Mouse (Mus musculus) adrenal gland, postnatal 10 days (tissue): ENCODE measurements around the gene Pde3b. TPM values are rescaled to one million over a fixed set of nuclear protein-coding genes. Genes with fewer than 3 reads are reported as not detected.
A peak's percentile ranks its signal among the peaks of the same experiment; 100 is the strongest.
"Not testable (repeated sequence)": the region's sequence is repeated elsewhere in the genome, so short reads cannot be mapped to it uniquely, and the experiment has no call there.

Experiments
- DNase-seq: peaks from one replicate; pipeline ENCODE4 v3.0.0; 2021; ENCODE audit warnings: mixed read lengths
- total RNA-seq, 2 experiments: library from RNA; stranded (reverse); gene quantifications; 2 replicates each; pipeline ENCODE4 v1.2.3; 2021

Gene Pde3b
- total RNA-seq, 2 experiments from 2014 or later, result 41.6 to 55.3 TPM

DNA sequence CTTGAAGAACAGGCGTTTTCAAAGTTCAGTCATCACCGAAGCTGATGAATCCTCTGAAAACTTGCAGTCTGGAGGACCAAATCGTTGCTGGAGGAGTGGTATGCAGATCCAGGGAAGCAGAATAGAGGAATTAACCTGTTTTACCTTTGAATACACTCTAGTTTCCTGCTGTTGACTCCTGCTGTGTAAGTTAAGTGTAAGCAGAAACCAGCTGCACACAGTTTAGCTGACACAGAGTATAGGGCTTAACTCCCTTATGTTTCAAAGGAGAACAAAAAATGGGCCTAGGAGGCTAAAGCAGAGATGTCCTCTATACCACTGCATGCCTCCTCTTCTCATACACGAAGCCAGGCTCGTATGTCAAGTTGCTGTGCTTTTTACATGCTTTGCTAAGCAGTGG is 63.8 kb downstream of the Pde3b start:
- no peak for DNase-seq

DNA sequence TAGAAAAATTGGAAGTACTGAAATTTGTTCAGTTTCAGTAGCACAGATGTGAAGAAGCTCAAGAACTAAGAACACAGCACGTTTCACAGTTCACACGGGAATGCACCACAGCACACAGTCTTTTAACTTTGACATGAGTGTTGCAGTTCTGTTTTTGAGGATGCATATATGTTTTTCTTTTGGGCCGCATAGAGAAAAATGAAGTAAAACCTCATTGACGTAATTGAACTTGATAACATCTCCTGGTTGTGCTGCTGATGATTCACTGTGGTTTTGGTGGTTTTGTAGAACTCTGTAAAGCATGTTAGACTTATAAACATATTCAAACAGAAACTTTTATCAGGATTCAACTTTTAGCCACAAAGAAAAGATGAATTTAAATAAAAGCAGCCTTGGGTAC is 64.7 kb downstream of the Pde3b start:
- no peak for DNase-seq

- no peak for DNase-seq
These were observed 65.3 kb downstream of the Pde3b start for GRCm38 (mm10) chr7:114480196-114480989.

- DNase-seq, result no peak
These were observed 65.9 kb downstream of the Pde3b start for GRCm38 (mm10) chr7:114481008-114481407.

DNA sequence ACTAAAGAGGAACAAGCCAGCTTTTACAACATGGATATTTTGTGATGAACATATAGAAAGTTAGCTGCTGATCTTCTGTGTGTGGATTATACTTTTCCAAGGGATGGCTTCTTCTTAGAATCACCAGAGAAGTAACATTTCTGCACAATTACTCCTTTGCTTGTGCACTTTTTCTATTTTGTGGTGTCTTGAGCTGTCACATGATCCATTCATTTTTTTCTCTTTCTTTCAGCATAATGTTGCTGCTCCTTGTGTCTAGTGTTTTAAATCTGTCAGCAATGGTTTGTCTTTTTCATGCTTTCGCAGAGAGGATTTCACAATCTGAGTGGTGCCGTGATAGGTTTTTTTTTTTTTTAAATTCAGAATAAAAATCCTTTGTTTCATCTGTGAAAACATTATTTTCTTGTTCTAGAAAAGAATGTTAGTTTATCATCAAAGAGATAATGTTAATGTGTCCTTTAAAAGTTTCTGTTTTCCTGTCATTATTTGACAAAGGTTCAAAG is 66.4 kb downstream of the Pde3b start:
- no peak for DNase-seq

DNA sequence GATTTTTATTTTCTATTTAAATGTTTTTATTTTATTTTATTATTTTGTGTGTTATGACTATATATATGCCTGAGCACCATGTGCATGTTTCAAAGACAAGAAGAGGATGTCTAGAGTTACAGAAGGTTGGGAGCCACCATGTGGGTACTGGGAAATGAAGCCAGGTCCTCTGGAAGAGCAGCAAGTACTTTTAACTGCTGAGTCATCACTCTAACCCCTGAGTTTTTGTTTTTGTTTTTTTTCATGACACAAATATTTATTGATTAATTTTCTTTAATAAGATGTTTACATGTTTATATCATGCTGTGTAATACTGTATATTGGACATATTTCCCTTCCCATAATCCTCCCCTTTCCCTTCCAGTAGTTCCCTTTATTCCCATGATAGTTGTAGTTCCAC is 77.5 kb downstream of the Pde3b start:
- no peak for DNase-seq

- DNase-seq, result no peak
These were observed 79.0 kb downstream of the Pde3b start for GRCm38 (mm10) chr7:114494033-114494432.

GRCm38 (mm10) chr7:114499293-114499692 is 84.2 kb downstream of the Pde3b start:
- no peak for DNase-seq

GRCm38 (mm10) chr7:114508879-114509278 is 93.8 kb downstream of the Pde3b start:
- DNase-seq, result no peak

GRCm38 (mm10) chr7:114520122-114520521 is 105.0 kb downstream of the Pde3b start:
- no peak for DNase-seq

- no peak for DNase-seq
These were observed 111.2 kb downstream of the Pde3b start for GRCm38 (mm10) chr7:114526245-114526644.

DNA sequence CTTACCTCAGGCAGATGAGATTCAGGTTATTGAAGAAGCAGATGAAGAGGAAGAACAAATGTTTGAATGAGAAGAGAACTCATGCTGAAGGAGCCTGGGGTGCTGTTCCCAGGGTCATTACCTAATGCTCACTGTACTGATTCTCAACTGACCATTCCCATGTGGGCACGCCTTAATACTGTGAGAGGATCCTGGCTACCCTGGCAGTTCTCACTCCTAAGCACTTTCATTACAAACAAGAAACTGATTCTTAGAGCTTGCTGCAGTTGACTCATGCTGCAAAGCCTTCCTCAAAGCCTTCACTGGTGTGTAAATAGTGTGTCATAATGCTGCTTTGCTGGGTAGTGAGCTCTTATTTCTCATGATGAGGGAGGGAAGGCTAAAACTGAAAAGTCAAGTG is 121.1 kb downstream of the Pde3b start:
- no peak for DNase-seq

DNA sequence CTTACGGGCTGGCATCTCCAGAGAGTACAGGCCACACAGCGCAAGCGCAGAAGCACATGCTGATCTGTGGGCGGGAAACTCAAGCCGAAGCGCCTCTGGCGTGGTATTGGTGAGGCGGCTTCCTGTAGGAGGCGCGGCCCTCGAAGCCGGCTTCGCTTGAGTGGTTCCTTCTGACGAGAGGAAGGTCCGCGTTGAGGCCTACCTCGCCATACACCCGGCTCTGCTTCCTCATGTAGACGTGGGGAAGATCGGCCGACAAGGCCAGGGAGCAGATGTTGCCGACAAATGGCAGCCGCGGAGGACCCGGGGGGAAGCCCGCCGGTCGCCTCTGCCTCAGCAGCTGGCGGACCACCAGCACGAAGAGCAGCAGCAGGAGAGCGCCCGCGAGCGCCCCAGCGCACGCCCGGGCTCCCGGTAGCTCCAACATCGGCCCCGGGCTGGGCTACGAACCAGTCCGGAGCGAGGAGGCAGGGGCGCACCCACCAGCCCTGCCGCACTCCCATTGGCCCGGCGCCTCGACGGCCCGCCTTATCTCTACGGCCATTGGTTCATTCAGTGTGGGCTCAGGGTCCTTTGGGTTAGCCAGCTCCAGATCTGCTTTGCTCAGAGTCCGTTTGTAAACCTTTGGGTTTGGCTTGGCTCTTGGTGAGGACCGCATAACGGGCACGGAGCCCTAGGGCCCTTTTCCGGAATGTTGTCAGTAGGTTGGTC is 147.6 kb downstream of the Pde3b start, which contains the start of gene Cyp2r1:
Cyp2r1 (minus strand) TSS at position 442 of the 711 bp plus-strand sequence.
- peak; percentile 90 for DNase-seq

- not testable (repeated sequence) for DNase-seq
These were observed 158.8 kb downstream of the Pde3b start for GRCm38 (mm10) chr7:114573866-114574265.

- no peak for DNase-seq
These were observed 161.8 kb downstream of the Pde3b start for GRCm38 (mm10) chr7:114576931-114577330.

DNA sequence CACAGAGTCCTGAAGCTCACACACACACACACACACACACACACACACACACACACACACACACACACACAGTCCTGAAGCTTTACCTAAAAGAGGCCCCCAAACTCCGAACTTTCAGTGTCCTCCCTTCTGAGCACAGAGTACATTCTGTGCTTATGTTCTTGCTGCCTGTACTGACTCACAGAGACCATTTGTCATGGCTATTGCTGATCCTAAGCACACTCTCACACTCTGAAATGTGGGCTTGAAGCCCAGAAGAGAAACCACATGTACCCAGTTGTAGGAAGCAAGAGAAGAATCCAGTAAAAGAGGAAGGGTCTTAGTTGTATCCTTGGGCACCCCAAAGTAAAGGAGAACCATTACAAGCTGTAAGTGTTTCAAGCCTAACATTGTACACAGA is 162.6 kb downstream of the Pde3b start:
- no peak for DNase-seq

- DNase-seq, result peak; percentile 73
These were observed 165.3 kb downstream of the Pde3b start for GRCm38 (mm10) chr7:114580426-114580825.

DNA sequence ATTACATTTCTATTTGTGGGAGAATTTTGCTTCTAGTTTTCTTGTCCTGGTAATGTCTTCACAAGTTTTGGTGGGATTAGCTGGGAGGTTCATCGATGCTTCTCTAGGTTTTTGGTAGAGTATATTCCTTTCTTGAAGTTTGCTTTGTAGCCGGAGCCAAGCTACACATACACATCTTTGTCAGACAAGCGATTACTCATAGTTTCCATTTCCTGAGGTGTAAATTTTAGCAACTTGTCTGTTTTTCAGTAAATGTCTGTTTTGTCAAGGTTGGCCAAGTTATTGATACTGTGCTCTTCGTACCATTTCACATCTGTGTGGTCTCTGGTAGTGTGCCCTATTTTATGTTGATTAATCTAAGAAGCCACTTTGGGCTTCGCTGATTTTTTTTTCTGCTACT is 166.1 kb downstream of the Pde3b start:
- no peak for DNase-seq

GRCm38 (mm10) chr7:114582441-114582840 is 167.4 kb downstream of the Pde3b start:
- no peak for DNase-seq
